Mouse (Mus musculus) skeletal muscle tissue, adult 2 months (tissue): ENCODE measurements at regions not wholly inside any gene's neighbourhood (a gene's known extent, or its start where the extent isn't known, plus 50 kb on each side); places are given as distances from the start of the nearest gene placed in this dataset.
"Not testable (repeated sequence)": the region's sequence is repeated elsewhere in the genome, so short reads cannot be mapped to it uniquely, and the experiment has no call there.

Source experiments
- DNase-seq: peaks from one replicate; pipeline ENCODE4 v3.0.0-alpha.2; 2012; ENCODE audit warnings: low read depth, low spot score

DNA sequence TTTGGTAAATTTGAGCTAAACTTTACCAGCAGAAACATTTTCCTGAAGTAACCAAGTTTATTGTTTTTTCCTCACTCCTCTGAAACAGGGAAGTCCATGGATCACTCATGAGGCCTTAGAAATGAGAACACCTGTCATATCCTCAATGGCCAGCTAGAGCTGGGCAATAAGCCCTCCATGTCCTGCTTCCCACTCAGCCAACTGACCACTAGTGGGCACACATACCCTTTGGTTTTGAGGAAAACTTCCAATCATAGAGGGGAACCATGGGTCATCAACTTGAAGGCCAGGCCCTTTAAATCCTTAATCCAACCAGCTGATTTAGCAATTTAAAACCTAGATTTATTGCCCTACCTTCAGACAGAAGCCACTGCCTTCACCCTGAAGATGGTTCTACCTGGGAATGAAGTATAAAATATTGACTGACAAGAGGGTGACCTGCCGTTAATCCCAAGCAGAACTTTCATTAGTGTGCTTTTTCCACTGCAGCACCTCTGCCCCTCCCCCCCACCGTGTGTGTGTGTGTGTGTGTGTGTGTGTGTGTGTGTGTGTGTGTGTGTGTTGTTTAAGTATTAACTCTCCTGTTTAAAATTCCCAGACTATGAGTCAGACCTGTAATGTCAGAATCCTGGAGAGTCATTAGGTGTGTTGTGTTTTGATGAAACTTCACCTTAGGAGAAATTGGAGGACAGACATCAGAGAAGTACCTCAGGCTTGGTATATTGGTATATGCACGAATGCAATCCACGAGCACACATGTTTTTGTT, 312.3 kb downstream of the Hdgfl1 start:
- no peak for DNase-seq

DNA sequence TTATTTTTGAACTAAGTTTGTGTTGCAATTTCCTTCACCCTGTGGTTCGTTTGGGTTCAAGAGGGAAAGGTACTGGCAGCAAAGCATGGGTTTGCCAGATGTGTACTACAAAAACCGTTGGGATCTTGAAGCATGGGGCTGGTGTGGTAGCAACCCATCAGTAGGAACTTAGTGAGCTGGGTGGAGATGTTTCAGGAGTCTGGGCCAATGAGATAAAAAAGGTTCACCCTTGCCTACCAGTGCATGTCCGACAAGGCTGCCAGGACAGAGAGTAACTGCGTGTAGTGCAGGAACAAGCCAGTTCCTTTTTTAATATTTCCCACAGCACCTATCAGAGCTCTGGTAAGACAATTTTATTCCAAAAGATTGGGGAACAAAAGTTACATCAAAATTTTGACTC, 343.3 kb downstream of the Hdgfl1 start:
- DNase-seq = no peak

DNA sequence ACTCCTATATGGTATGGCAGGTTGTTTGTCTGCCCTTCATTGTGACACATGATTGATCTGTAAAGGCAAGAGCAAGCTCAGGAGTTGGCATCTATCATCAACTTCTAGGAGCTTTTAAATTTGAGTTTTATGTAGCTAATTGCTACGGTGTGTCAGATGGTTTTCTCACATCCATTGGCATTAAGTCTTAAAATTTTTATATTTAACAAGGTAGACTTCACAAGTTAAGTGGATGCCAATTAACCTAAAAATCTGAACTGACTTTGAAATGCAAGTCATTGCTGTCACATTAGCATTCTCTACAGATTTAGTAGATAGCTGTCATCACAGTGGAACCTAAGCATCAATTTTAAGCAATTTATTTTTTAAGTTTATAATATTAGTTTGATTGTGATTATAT, 345.5 kb downstream of the Hdgfl1 start:
- DNase-seq = no peak

DNA sequence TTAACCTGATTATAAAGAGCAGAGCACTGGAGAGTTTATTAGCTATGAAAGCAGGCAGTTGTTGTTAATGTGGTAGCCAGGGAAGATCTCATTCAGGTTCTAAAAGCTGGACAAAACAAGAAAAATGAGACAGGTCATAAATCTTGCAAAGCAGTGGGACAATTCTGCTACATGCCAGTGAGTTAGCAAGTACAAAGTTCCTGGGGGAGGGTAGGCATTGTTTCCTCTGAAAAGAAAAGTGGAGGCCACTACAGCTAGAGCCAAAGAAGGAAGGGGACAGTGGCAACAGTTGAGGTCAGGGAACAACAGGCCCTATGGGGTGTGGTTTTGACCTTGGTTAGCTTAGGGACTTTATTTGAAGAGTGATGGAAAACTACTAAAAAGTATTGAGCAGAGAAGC, 364.2 kb downstream of the Hdgfl1 start:
- no peak for DNase-seq

DNA sequence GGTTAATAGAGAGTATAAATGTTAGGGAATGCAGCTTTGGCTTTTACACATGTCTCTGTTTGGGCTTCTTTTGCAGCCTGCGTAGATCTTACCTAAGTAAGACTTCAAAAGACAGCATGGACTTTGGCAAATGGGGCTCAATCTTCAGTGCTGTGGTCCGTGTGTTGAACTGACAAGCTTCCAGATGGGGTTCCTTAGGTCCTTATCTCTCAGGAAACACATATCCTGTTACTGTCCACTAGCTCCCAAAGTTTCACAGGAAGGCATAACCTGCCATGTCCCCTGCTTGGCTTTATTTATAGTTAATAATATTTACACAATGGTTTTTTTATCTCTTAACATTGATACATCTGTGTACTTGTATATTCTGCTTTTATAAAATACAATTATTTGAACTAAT, 365.3 kb downstream of the Hdgfl1 start:
- no peak for DNase-seq

DNA sequence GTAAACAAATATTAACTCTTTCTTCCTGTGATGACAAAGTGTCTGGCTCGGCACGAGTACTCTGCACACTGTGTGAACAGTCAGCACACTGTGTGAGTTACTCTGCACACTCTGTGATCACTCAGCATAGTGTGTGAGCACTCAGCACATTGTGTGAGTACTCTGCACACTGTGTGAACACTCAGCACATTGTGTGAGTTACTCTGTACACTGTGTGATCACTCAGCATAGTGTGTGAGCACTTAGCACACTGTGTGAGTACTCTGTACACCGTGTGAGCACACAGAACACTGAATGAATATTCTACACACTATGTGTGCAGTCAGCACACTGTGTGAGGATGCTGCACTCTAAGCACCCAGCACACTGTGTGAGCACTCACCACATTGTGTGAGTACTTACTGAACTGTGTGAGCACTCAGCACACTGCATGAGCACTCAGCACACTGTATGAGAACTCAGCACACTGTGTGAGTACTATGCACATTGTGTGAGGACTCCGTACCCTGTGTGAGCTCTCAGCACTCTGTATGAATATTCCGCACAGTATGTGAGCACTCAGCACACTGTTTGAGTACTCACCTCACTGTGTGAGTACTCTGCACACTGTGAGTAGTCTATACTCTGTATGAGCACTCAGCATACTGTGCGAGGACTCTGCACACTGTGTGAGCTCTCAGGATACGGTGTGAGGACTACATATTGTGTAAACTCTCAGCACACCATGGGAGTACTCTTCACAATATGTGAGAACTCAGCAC, 381.9 kb downstream of the Hdgfl1 start:
- no peak for DNase-seq

DNA sequence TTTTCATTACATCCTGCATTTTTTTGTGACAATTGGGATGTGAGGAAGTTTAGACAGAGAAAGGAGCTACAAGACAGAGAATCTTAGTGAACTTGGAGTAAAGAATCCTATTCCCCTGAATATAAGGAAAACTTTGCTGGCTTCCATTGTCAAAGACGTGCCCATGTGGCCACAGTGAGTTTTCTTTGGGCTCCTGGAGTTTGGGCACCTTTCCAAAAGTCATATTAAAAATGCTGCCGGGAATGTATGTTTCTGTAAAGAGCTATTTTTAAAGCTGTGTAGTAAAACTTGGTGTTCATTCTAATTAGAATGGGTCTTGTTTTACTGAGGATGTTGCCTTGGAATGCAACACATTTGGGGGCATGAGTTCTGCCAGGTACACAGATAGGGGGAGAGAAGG, 387.3 kb downstream of the Hdgfl1 start:
- no peak for DNase-seq

DNA sequence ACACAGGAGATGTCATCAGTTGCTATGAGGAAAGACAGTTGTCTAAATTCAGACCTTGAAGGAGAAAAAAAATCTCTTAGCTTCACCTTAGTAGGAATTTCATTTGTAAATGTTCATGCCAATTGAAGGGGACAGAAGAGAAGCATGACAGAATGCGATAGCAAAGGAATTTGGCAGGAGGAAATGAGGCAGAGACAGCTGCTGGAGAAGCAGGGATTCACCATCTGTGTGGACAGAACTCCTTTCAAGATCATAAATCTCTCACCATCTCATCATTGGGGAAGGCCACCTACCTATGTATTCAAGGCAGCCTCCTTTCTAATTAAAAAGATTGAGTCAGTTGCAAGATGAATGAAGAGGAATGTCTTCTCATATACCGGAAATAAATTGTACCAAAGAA, 387.8 kb downstream of the Hdgfl1 start:
- DNase-seq = no peak

DNA sequence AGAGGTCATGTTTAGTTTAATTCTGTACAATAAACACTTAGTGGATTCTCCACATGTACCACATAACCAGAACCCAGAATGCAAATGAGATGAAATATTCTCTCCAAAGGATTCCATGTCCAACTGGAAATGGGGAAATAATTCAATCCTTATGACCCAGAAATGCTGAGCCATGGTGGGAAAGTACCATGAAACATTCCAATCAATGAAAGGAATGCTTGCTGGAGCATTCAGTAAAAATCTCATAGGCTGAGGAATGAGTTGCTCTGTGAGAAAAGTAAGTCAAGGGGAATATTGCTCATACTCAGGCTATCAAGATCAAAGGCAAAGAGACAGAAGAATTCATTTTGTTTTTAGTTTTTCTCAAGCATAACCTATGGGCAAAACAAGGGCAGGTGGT, 394.4 kb downstream of the Hdgfl1 start:
- no peak for DNase-seq

DNA sequence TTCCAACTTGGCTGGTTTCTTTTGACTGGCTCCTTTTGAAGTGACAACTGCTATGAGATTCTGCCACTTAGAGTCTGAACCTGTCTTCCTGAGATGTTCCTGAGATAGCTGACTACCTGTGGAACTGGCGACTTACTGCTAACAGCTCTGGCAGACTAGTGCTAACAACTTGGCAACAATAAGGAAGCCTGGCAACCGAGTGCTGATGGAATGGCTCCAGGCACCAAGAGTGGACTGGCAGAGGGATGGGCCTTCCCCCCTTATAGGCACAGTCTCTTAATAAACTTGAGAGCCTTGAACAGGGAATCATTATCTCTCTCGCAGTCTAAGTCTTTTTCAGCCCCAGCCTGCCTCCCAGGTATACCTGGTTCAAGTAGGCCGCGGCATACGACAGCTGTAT, 404.1 kb downstream of the Hdgfl1 start:
- not testable (repeated sequence) for DNase-seq

DNA sequence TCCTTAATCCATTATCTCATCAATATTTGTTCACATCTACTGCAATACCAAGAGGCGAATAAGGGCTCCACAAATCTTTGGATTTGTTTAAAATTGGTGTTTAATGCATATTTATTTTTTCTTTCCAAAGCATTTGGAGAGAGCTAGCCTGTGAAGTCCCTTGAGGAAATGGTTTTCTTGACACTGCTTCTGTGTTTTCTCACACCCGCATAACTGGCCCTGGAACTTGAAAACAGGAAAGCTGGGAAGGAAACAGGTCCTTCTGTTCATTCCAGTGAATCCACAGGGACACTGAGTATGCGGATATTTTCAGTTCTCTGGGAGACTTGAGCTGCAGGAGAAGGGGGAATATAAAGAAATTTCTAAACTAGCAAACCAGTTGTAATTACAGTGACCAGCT, 413.6 kb downstream of the Hdgfl1 start:
- peak; percentile 14 for DNase-seq

DNA sequence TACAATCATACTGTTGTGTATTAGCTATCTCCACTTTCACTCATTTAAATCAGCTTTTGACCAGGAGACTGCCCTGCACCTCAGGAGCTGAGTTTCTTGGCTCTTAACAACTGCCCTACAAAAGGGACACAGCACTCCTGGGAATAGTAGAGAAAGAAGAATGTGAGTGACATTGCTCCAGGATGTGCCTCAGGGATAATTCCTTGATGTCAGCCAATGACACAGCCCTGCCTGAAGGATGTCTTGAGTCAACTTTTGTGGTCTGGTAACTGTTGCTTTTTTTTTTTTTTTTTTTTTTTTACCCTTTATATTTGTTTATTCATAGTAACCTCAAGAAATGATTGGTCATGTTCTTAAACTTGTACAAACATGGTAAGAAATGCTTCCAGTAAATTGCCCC, 415.5 kb downstream of the Hdgfl1 start:
- DNase-seq = no peak

DNA sequence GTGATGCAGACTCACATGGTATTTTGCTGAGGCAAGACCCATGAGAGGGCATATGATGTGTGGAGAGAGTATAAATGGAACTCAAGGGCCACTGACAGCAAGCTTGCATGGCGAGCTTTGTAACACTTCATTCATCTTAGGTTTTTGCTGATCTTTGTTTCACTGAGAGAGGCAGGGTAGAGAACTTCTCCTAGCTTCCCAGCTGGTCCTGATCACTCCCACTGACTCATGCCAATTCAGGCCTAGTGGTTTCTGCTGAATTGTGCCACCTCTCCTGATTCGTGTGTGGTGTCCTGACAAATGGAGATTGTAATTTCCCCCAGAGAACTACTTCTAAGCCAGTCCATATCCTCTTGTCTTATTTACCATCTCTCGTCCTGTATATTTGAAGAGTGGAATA, 419.5 kb downstream of the Hdgfl1 start:
- DNase-seq = no peak

DNA sequence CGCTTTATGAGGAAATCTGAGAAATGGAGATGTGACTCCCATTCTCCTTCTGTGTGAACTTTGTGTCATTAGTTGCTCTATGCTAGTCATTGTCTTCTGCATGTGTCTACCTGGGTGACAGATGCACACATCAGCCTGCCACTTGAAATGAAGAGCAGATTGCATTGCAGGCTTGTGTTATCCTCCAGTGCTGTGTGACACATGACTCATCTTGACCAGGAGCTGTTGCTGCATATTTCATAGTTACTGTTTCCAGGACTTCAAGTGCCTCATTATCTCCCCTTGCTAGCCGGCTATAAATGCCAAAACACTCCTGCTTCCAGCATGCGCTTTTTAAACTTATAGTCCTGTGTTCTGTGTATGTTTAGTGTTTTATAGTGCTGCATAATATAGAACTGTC, 431.2 kb downstream of the Hdgfl1 start:
- no peak for DNase-seq

DNA sequence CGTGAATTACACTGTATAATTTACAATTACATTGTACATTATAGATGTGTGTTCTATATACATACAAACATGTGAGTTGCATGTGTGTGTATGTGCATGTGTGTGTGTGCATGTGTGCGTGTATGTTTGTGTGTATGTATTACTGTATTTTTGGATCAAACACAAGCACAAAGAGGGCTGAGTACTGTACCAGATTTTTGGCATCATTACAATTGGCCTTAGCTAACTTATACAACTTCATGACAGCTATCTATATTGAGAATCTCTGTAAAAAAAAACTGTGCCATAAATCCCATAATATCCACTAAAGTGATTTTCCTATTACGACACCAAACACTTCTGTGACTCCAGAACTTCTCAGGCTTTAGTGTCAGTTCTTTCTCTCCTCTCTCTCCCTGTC, 444.9 kb downstream of the Hdgfl1 start:
- no peak for DNase-seq

DNA sequence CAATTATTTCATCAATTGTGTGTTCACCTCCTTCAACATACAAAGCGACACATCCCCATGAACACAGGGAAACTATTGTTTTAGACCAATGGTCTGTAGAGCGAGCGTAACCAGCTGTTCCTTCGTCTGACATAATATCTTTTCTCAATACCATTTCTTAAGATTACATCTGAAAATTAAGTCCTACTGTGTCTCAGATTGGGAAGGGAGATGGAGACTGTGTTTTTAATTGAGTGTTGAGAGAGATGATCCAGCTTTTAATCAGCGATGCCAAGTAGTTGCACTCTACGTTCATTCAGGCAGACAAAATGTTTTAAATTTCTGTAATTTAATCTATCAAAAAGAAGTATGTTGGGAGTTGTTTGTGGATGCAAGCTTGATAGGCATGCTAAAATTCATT, 445.3 kb downstream of the Hdgfl1 start:
- no peak for DNase-seq

DNA sequence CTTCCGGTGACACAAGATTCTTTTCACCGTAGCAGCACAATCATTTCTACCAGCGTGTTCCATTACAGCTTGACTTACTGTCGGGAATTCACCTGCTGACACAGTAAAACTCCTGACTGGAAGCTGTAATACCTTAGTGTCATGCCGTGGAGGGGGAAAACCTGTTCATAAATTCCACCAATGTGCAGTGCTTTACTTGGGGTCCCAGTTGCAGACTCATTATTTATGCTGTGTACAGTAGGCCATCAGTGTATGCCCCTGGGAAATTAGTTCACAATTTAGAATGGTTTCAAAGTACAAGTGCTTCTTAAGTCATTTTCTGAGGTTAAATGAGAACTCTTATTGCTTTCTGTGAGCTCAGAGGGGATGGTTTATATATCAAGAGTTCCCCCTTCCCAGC, 451.4 kb downstream of the Hdgfl1 start:
- DNase-seq = no peak

DNA sequence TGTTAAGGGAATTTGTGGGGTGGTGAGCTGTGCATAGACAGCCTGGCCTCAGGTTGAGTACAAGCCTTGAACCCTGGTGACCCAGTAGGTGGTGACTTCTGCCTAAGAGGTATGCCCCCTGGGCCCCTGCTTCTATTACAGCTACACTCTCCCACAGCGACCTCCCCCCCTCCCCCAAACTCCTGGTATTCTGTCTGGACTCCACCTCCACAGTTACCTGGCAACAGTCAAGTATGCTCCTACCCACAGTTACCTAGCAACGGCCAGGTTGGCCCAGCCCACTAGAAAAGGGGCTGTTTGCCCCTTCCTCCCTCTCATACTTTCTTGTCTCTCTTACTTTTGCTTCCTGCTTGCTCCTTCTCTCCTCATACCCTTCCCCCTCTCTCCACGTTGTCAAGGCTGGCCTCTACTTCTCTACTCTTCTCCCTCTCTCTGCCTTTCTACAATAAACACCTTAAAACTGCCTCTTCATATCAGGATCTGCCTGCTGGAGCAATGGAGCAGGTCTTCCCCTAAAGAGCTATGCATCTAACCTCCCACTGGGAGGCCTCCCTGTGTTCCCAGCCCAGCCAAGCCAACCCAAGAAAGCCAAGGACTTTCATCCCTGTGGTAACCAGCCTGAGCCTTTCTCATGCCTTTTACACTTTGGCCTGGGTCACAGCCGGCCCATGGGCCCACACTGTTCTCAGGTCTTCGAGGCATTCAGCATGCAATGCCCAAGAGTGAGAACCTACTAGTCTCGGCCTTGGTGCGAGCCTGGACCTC, 457.5 kb downstream of the Hdgfl1 start:
- DNase-seq = no peak

DNA sequence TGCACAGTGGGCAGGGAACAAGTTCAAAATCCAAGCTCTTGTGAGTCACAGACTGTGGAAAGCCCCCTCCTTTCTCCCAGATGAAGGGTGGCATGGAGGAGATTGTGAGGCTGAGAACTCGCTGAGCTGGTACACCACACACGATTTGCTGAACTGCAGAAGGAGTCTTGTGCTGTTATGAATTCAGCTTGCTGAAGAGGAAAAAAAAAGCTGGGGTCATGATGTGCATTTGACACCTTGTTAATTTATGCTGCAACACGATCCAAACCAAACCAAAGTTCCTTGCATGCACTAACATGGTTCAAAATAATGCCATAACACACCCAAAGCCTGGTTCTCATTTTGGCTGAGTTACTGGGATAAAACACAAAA, 485.9 kb downstream of the Hdgfl1 start:
- no peak for DNase-seq

DNA sequence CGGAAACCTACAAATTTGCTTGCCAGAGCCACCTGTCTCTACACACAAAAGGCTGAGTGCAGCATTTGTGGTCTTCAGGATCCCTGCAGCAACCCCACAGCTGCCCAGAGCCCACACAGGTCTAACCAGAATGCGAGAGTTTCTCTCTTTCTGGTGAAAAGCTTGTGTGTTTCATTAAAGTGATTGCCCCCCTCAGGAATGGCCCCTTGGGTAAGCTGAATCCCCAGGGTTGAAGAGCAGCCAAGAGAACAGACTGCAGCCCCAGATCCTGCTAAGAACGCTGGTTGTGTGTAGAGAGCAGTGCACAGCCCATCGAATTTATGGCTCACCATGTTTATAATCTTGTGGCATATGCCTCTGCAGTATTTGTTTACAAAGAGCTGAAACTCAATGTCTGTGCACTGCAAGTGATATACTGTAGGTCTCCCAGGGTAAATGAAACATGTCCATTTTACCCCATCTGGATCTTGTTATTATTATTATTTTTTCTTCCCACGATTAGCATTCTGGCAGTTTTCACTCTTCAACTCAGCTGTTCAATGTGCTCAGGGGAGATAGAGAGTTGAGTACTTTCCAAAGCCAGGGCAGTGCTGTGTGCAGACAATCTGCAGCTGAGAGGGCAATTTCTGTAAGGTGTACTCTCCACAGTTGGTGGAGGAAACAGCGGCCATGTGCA, 486.4 kb downstream of the Hdgfl1 start:
- no peak for DNase-seq

DNA sequence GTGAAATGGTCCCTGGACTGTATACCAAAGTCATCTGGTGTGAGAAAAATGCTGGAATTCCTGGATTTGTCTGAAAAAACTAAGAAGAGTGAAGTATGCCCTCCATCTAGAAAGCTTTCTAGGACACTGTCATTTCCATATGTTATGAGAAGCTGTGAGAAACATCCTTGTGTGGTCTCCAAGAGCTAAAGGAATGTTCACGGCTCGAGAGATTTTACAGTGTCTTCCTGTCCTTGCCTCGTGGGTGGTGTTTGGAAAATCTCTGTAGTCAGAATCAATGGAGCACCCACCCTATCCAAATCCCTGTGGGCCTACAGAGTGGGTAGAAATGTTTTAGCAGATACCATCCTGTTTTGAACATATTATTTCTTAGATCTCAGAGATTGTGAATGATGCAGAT, 487.7 kb downstream of the Hdgfl1 start:
- no peak for DNase-seq

DNA sequence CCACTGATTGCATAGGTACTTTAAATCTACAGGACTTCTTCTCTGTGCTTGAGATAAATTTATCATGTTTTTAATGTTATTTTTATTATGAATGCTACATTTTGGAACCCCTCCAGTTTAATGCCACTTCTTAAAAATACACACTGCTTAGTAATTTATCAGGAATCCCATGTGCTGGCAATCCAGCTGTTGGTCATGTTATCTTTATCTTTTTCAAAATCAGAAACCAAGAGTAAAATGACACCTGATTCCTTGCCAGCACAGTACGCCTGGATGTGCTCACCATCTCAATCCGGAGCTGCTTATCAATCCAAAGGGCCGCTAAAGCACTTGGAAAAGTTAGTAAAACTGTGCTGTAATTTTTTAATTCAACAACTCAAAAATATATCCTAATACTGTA, 497.1 kb downstream of the Hdgfl1 start:
- no peak for DNase-seq
